ENCODE assay signal across 18 mouse cellular contexts in the genomic region with DNA sequence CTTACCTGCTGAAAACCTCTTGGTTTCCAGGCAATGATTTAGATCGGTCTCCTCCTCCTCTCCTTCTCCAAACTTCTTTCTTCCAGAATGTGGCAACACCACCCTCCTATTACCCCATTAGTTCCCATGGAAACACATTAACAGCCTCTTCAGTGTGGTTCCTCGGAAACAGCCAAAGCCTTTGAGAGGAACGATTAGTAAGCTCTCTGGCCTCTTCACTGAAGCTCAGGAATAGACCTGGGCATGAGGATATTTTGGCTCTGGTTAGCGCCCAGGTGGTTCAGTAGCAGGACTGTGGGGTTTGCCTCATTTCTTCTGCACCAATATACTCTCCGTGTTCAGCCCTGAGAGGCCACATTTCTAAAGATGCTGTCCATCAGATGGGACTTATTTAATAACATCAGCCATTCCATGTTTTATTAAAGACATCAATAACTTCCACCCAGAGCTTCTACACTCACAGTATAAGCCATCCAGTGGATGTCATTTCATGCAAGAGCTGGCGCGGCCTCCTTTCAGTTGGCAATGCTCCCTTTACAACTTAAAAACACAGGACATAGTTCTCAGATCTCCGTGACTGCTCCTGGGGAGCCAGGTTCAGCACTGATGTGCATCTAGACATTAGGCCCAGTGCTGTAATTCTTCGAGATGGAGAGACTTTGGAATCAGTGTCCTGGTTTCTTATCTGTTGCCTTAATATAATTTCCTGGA. TPM values are rescaled to one million over a fixed set of nuclear protein-coding genes. Genes with fewer than 3 reads are reported as not detected.
DNase-seq lines count a peak whose midpoint lies in the region; ATAC-seq and TF ChIP-seq lines count a peak whose summit lies in the region.
"Had no signal": no experiment of that assay in that cellular context is flagged by ENCODE, and none has a peak within 500 bp of the region (broad histone marks: within the 10 kb centered on the region; RNA-seq: fewer than 3 reads in every experiment).

No protein-coding gene starts in this region.

- 0 out of 2 replicates have a peak overlapping the region, but pooled peaks have one; percentile 8 for H3K9ac ChIP-seq in limb, embryonic 14.5 days (ENCODE audit: low read depth, low read length, severe bottlenecking)
- no peak overlapping the region for H3K9ac ChIP-seq in embryonic facial prominence, embryonic 15.5 days
- no peak overlapping the region for H3K9ac ChIP-seq in hindbrain, embryonic 14.5 days
- no peak overlapping the region for H3K9ac ChIP-seq in neural tube, embryonic 12.5 days
- H3K9ac ChIP-seq: stomach, embryonic 15.5 days had no signal

- no peak overlapping the region for H3K4me3 ChIP-seq in limb, embryonic 14.5 days (replicated peaks; ENCODE audit: low read length)
- H3K4me3 ChIP-seq in limb, embryonic 10.5 days: no peak overlapping the region
- no peak overlapping the region for H3K4me3 ChIP-seq in embryonic facial prominence, embryonic 15.5 days (replicated peaks)
- H3K4me3 ChIP-seq in hindbrain, embryonic 14.5 days (replicated peaks; ENCODE audit: low read length): no peak overlapping the region
- no peak overlapping the region for H3K4me3 ChIP-seq in neural tube, embryonic 12.5 days
- H3K4me3 ChIP-seq: heart, embryonic 10.5 days; myocyte; stomach, embryonic 15.5 days had no signal

- H3K27me3 ChIP-seq in limb, embryonic 14.5 days (ENCODE audit: control insufficient read depth, insufficient read depth, low read length): no peaks in the 10 kb centered on the region
- H3K27me3 ChIP-seq in limb, embryonic 10.5 days (ENCODE audit: low read depth, poor library complexity, severe bottlenecking): no peaks in the 10 kb centered on the region
- no peaks in the 10 kb centered on the region for H3K27me3 ChIP-seq in embryonic facial prominence, embryonic 15.5 days
- H3K27me3 ChIP-seq in hindbrain, embryonic 14.5 days (ENCODE audit: control insufficient read depth, insufficient read depth, low read length): no peaks in the 10 kb centered on the region
- H3K27me3 ChIP-seq in neural tube, embryonic 12.5 days (replicated peaks): no peaks in the 10 kb centered on the region
- H3K27me3 ChIP-seq: stomach, embryonic 15.5 days had no signal

- no peak overlapping the region for H3K4me2 ChIP-seq in limb, embryonic 14.5 days (replicated peaks; ENCODE audit: low read depth, low read length, severe bottlenecking)
- no peak overlapping the region for H3K4me2 ChIP-seq in embryonic facial prominence, embryonic 15.5 days (replicated peaks)
- H3K4me2 ChIP-seq in hindbrain, embryonic 14.5 days (replicated peaks): no peak overlapping the region
- no peak overlapping the region for H3K4me2 ChIP-seq in neural tube, embryonic 12.5 days (replicated peaks)
- H3K4me2 ChIP-seq: stomach, embryonic 15.5 days had no signal

- H3K36me3 ChIP-seq in limb, embryonic 14.5 days (ENCODE audit: control insufficient read depth, insufficient read depth, low read length): no peaks in the 10 kb centered on the region
- no peaks in the 10 kb centered on the region for H3K36me3 ChIP-seq in limb, embryonic 10.5 days
- H3K36me3 ChIP-seq in embryonic facial prominence, embryonic 15.5 days: no peaks in the 10 kb centered on the region
- H3K36me3 ChIP-seq in hindbrain, embryonic 14.5 days (replicated peaks; ENCODE audit: control insufficient read depth, insufficient read depth): no peaks in the 10 kb centered on the region
- no peaks in the 10 kb centered on the region for H3K36me3 ChIP-seq in neural tube, embryonic 12.5 days
- H3K36me3 ChIP-seq: heart, embryonic 10.5 days; stomach, embryonic 15.5 days had no signal

- no peak for DNase-seq in limb, embryonic 14.5 days (ENCODE audit: low spot score)
- no peak for DNase-seq in limb, embryonic 10.5 days (ENCODE audit: low spot score)
- DNase-seq in hindbrain, embryonic 14.5 days (ENCODE audit: low spot score): peak; percentile 39
- no peak for DNase-seq in layer of hippocampus, postnatal 36 days
- DNase-seq in kidney, adult 11 months: no peak
- DNase-seq: kidney, postnatal 36 days had no signal

- H3K27ac ChIP-seq in limb, embryonic 14.5 days (replicated peaks; ENCODE audit: low read depth, low read length): no peak overlapping the region
- H3K27ac ChIP-seq in limb, embryonic 10.5 days: no peak overlapping the region
- H3K27ac ChIP-seq in embryonic facial prominence, embryonic 15.5 days (replicated peaks): peak overlapping the region; percentile 58; the same call in 1 of the 2 replicates
- peak overlapping the region; percentile 72 for H3K27ac ChIP-seq in hindbrain, embryonic 14.5 days
- H3K27ac ChIP-seq in neural tube, embryonic 12.5 days: peak overlapping the region; percentile 42; the same call in 1 of the 2 replicates
- H3K27ac ChIP-seq: heart, embryonic 10.5 days; stomach, embryonic 15.5 days had no signal

- H3K9me3 ChIP-seq in limb, embryonic 14.5 days (ENCODE audit: control insufficient read depth, low read length): no peaks in the 10 kb centered on the region
- no peaks in the 10 kb centered on the region for H3K9me3 ChIP-seq in limb, embryonic 10.5 days (replicated peaks)
- no peaks in the 10 kb centered on the region for H3K9me3 ChIP-seq in embryonic facial prominence, embryonic 15.5 days (replicated peaks)
- H3K9me3 ChIP-seq in hindbrain, embryonic 14.5 days (ENCODE audit: control insufficient read depth, low read length): no peaks in the 10 kb centered on the region
- H3K9me3 ChIP-seq in neural tube, embryonic 12.5 days: no peaks in the 10 kb centered on the region
- H3K9me3 ChIP-seq: heart, embryonic 10.5 days; stomach, embryonic 15.5 days had no signal

- 0 out of 2 replicates have a peak, but pooled peaks cover 3% of the 10 kb centered on the region for H3K4me1 ChIP-seq in limb, embryonic 14.5 days (ENCODE audit: control insufficient read depth, insufficient read depth, low read length)
- H3K4me1 ChIP-seq in limb, embryonic 10.5 days: 0 out of 2 replicates have a peak, but pooled peaks cover 7% of the 10 kb centered on the region
- H3K4me1 ChIP-seq in embryonic facial prominence, embryonic 15.5 days: peaks cover 11% of the 10 kb centered on the region; the same call in 1 of the 2 replicates
- H3K4me1 ChIP-seq in hindbrain, embryonic 14.5 days (replicated peaks; ENCODE audit: control insufficient read depth, insufficient read depth, low read length): peaks cover 19% of the 10 kb centered on the region
- peaks cover 24% of the 10 kb centered on the region for H3K4me1 ChIP-seq in neural tube, embryonic 12.5 days
- H3K4me1 ChIP-seq: heart, embryonic 10.5 days; stomach, embryonic 15.5 days had no signal

- 50% methylated on average over 9 of the region's 9 CpGs for WGBS in limb, embryonic 14.5 days
- 60% methylated on average over 9 of the region's 9 CpGs for WGBS in limb, embryonic 10.5 days
- 55% methylated on average over 9 of the region's 9 CpGs for WGBS in embryonic facial prominence, embryonic 15.5 days
- WGBS in hindbrain, embryonic 14.5 days: 41% methylated on average over 9 of the region's 9 CpGs
- WGBS in neural tube, embryonic 12.5 days: 41% methylated on average over 9 of the region's 9 CpGs

- ATAC-seq in limb, embryonic 14.5 days (ENCODE audit: low FRiP score, low read depth): no peak
- ATAC-seq in embryonic facial prominence, embryonic 15.5 days (ENCODE audit: insufficient number of reproducible peaks, low FRiP score, low TSS enrichment, low read depth): no peak
- ATAC-seq in hindbrain, embryonic 14.5 days (ENCODE audit: low FRiP score): peak; percentile 41
- 0 out of 2 replicates have a peak, but pooled peaks have one; percentile 12 for ATAC-seq in neural tube, embryonic 12.5 days (ENCODE audit: low FRiP score, low read depth)
- no peak for ATAC-seq in CD4-positive, CD25-positive, alpha-beta regulatory T cell, adult 4 months
- ATAC-seq: inflammation-experienced regulatory T-cells, adult 6 months had no signal

- TF ChIP-seq POLR2A in limb, embryonic 14.5 days (IDR thresholded peaks at IDR 0.05; ENCODE audit: borderline replicate concordance, extremely low read depth, insufficient read depth, insufficient read length): no peak

RNA-seq across cellular contexts. Expression of gene Tcl1b2, which starts 52.9 kb away (rescaled TPM):
- 0.05 and 0.17 TPM in 2 replicates for polyA plus RNA-seq in limb, embryonic 14.5 days (2012; rRNA removed)
- not detected in 2 replicates for polyA plus RNA-seq in limb, embryonic 14.5 days (2014; fragmentation: Nextera tagmentation; extraction: Ambion mirVana)
- not detected in 2 replicates for polyA plus RNA-seq in limb, embryonic 10.5 days (2016; fragmentation: Nextera tagmentation; extraction: Ambion mirVana)
- polyA plus RNA-seq in embryonic facial prominence, embryonic 15.5 days (2015; fragmentation: Nextera tagmentation; extraction: Ambion mirVana): not detected in 2 replicates
- polyA plus RNA-seq in hindbrain, embryonic 14.5 days (2014; fragmentation: Nextera tagmentation; extraction: Ambion mirVana): not detected in 2 replicates
- not detected in 2 replicates for polyA plus RNA-seq in neural tube, embryonic 12.5 days (2016; fragmentation: Nextera tagmentation; extraction: Ambion mirVana)
- total RNA-seq in layer of hippocampus, postnatal 36 days (2021): not detected
- polyA plus RNA-seq in CD4-positive, CD25-positive, alpha-beta regulatory T cell, adult 4 months (2017; shearing (Covaris generic)): not detected
- total RNA-seq: adrenal gland, postnatal 4 days; CH12.LX; common myeloid progenitor, adult 5-6 weeks; left cerebral cortex, postnatal 14 days had no signal
- polyA plus RNA-seq: heart, embryonic 10.5 days; inflammation-experienced regulatory T-cells, adult 6 months; liver, embryonic 16.5 days; myocyte; stomach, embryonic 15.5 days had no signal

Comparison
In these comparisons a context has a peak if more than half of its experiments do, and no peak if none do; other contexts are left out.
1. ATAC-seq: peak in hindbrain, embryonic 14.5 days (single experiment) and neural tube, embryonic 12.5 days (single experiment); none in limb, embryonic 14.5 days (single experiment), embryonic facial prominence, embryonic 15.5 days (single experiment) and CD4-positive, CD25-positive, alpha-beta regulatory T cell, adult 4 months (single experiment).
2. H3K27ac ChIP-seq: peak in embryonic facial prominence, embryonic 15.5 days (single experiment), hindbrain, embryonic 14.5 days (single experiment) and neural tube, embryonic 12.5 days (single experiment); none in limb, embryonic 14.5 days (single experiment) and limb, embryonic 10.5 days (single experiment).